Mouse (Mus musculus) midbrain, embryonic 16.5 days (tissue): ENCODE data around the gene Avpr2. TPM values are rescaled to one million over a fixed set of nuclear protein-coding genes. Genes with fewer than 3 reads are reported as not detected.

Source experiments
- ATAC-seq: fragments of 200-750 bp; cut with Nextera tagmentation; 2 replicates; pipeline ENCODE4 v1.8.0; 2017; ENCODE audit warnings: moderate TSS enrichment
- H3K27ac ChIP-seq: fragments of 300-500 bp; sonication (generic); 2 replicates; pipeline ENCODE4 v1.5.1; 2014; ENCODE audit warnings: mild to moderate bottlenecking, low read length, mixed read lengths
- H3K27me3 ChIP-seq: fragments of 300-500 bp; sonication (generic); 2 replicates; pipeline ENCODE4 v1.6.1; 2014; ENCODE audit warnings: low read depth, low read length, mixed read lengths; ENCODE audit not compliant: control insufficient read depth, insufficient read depth
- H3K36me3 ChIP-seq: fragments of 300-500 bp; sonication (generic); 2 replicates; pipeline ENCODE4 v1.6.1; 2014; ENCODE audit warnings: mild to moderate bottlenecking, low read length, moderate library complexity, mixed read lengths; ENCODE audit not compliant: control insufficient read depth, insufficient read depth
- H3K4me1 ChIP-seq: fragments of 300-500 bp; sonication (generic); 2 replicates; pipeline ENCODE4 v1.6.1; 2014; ENCODE audit warnings: mild to moderate bottlenecking, low read length, mixed read lengths; ENCODE audit not compliant: control insufficient read depth, insufficient read depth
- H3K4me2 ChIP-seq: fragments of 300-500 bp; sonication (generic); 2 replicates; pipeline ENCODE4 v1.6.1; 2014; ENCODE audit warnings: mild to moderate bottlenecking, low read length, mixed read lengths
- H3K4me3 ChIP-seq: fragments of 300-500 bp; sonication (generic); 2 replicates; pipeline ENCODE4 v1.5.1; 2014; ENCODE audit warnings: low read depth, mild to moderate bottlenecking, low read length, moderate library complexity, mixed read lengths
- H3K9ac ChIP-seq: fragments of 300-500 bp; sonication (generic); 2 replicates; pipeline ENCODE4 v1.6.1; 2014; ENCODE audit warnings: low read depth, low read length, mixed read lengths
- H3K9me3 ChIP-seq: fragments of 300-500 bp; sonication (generic); replicated peaks from 2 replicates; pipeline ENCODE4 v1.6.1; 2014; ENCODE audit warnings: mild to moderate bottlenecking, low read length, mixed read lengths; ENCODE audit not compliant: control insufficient read depth, poor library complexity, severe bottlenecking
- WGBS: fragments of 180-500 bp; shearing (Covaris S2); extraction: QIAGEN DNeasy Blood & Tissue Kit; methylation state at CpG from one replicate; pipeline ENCODE4 v1.1.7; 2014; 5-methylcytosine and 5-hydroxymethylcytosine counted together
- polyA plus RNA-seq: library from polyadenylated mRNA; unstranded; fragments of >200 nt; fragmentation: Nextera tagmentation; extraction: Ambion mirVana; gene quantifications from 2 replicates; pipeline ENCODE4 v1.2.1, GENCODE M21; 2015

Gene Avpr2
- polyA plus RNA-seq, 1 experiment from 2014 or later = 0.09 TPM

GRCm38 (mm10) chrX:73922550-73922882 is 30.6 kb downstream of the Avpr2 start:
- Histone ChIP-seq H3K9me3 (no peaks in the 10 kb centered on the region), H3K27ac (peak overlapping the region; percentile 84), H3K4me3 (peak overlapping the region; percentile 60; the same call in 1 of the 2 replicates), H3K9ac (peak overlapping the region; percentile 70), H3K4me2 (peak overlapping the region; percentile 70), H3K27me3 (no peaks in the 10 kb centered on the region), H3K4me1 (peaks cover 7% of the 10 kb centered on the region), H3K36me3 (0 out of 2 replicates have a peak, but pooled peaks cover 2% of the 10 kb centered on the region)
- ATAC-seq = peak; percentile 31; the same call in 1 of the 2 replicates
- 73% methylated on average over 8 of the region's 8 CpGs for WGBS

DNA sequence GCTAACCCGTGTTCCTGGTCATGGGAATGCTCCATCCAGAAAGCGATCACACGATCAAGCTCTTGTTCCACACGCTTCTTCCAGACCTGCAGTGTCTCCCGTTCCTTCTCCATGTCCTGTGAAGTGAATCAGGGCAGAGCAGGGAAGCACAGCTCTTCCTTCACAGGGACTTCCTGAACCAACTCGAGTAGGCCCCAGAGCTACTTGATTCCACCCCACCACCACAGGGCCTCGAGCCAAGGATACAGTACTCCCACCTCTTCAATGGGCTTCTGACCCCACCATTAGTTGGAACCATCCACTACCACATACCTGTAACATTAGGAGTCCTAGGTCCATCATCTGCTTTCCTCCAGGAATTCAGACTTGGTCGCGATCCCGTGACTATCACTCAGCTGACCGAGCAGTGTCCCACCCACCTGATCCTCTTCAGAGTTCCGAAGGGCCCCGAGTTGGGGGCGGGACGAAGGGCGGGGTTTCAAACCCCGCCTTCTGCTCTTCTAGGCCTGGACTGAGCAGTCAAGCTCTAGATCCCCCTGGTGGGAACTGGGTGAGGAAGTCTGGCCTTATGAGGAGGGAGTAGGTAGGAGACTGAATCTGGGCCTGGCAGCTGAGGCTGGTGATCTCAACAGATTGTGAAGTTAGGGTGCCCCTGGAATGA is 38.6 kb downstream of the Avpr2 start, which contains the start of gene Renbp:
TSS of gene Renbp (minus strand) at position 449 of the 661 bp plus-strand sequence.
- Histone ChIP-seq H3K4me1 (no peaks in the 10 kb centered on the region), H3K9ac (no peak within 1 kb of the TSS), H3K4me3 (no peak within 1 kb of the TSS), H3K4me2 (0 out of 2 replicates have a peak within 1 kb of the TSS, but pooled peaks have one; percentile 1), H3K9me3 (no peaks in the 10 kb centered on the region), H3K36me3 (no peaks in the 10 kb centered on the region), H3K27ac (no peak within 1 kb of the TSS), H3K27me3 (no peaks in the 10 kb centered on the region)
- WGBS = 44% methylated on average over 17 of the region's 17 CpGs
- no peak for ATAC-seq

DNA sequence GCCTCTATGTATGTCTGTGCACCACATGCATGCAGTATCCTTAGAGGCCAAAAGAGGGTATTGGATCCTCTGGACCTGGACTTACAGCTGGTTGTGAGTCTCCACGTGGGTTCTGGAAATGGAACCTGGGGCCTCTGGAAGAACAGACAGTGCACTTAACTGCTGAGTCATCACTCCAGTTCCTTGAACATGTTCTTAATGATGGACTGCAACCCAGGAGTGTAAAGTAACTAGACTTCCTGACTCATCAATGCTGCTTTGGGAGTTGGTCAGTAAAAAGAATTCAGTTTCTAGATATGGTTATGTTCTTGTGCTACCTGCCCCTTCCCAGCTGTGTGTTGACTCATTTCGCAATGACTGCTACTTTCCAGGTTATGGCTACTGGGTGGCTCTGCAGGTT is 40.0 kb downstream of the Avpr2 start:
- WGBS = 87% methylated on average over 2 of the region's 2 CpGs
- no peak overlapping the region for H3K9ac ChIP-seq
- ATAC-seq = no peak

DNA sequence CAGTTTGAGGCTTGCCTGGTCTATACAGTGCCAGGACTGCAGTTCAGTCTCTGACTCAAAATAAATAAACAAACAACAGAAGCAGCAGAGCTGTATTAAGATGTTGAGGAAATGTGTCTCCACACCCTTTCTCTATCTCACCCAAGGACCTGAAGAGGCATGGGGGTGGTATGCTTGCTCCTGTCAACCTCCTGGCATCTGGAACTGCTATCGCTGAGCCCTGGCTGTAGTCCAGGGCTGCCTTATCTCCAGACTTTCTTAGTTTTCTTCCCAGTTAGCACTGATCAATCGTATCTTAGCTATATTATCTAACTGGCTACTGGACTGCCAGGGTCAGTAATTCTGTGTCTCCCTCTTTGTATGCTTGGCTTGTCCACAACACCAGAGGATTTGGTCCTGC is 50.0 kb downstream of the Avpr2 start:
- H3K4me1 ChIP-seq = no peaks in the 10 kb centered on the region
- H3K36me3 ChIP-seq = peaks cover 8% of the 10 kb centered on the region; the same call in 1 of the 2 replicates
- no peaks in the 10 kb centered on the region for H3K9me3 ChIP-seq
- H3K27me3 ChIP-seq = no peaks in the 10 kb centered on the region
- H3K9ac ChIP-seq = no peak overlapping the region
- no peak for ATAC-seq
- no peak overlapping the region for H3K4me2 ChIP-seq
- no peak overlapping the region for H3K27ac ChIP-seq
- no peak overlapping the region for H3K4me3 ChIP-seq
- WGBS = 100% methylated on average over 2 of the region's 2 CpGs

More for the DNA sequence above, 40.0 kb downstream of the Avpr2 start:
- Histone ChIP-seq H3K4me3 (no peak overlapping the region), H3K27ac (no peak overlapping the region), H3K9me3 (no peaks in the 10 kb centered on the region), H3K27me3 (no peaks in the 10 kb centered on the region), H3K4me2 (no peak overlapping the region), H3K36me3 (no peaks in the 10 kb centered on the region), H3K4me1 (no peaks in the 10 kb centered on the region)

DNA sequence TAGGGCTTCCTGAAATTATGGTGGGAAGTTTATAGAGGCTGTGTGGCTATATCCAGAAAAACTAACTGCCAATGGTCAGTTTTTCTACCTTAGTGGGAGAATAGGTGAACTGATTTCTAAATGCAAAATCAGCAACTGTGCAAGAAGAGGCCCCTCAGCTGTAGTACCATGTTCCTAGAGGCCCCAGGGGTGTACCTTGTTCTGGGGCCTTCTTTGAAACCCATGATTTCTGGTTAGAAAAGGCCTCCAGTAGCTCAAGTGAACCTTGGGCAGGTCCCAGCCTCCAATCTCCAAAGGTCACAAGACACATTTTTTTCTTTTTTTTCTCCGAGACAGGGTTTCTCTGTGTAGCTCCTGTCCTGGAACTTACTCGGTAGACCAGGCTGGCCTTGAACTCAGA is 50.4 kb downstream of the Avpr2 start:
- H3K4me2 ChIP-seq = no peak overlapping the region
- no peaks in the 10 kb centered on the region for H3K27me3 ChIP-seq
- H3K4me3 ChIP-seq = no peak overlapping the region
- H3K9me3 ChIP-seq = no peaks in the 10 kb centered on the region
- no peak overlapping the region for H3K9ac ChIP-seq
- WGBS = 81% methylated on average over 2 of the region's 2 CpGs
- H3K36me3 ChIP-seq = peaks cover 8% of the 10 kb centered on the region; the same call in 1 of the 2 replicates
- ATAC-seq = no peak
- H3K4me1 ChIP-seq = no peaks in the 10 kb centered on the region
- H3K27ac ChIP-seq = no peak overlapping the region

Other genes with a start within 250 kb of the Avpr2 start
- gene Pnck, start 232.0 kb upstream of the Avpr2 start, polyA plus RNA-seq = 197 and 208 TPM in 2 replicates
- gene Slc6a8, start 219.0 kb upstream of the Avpr2 start, polyA plus RNA-seq = 6.6 and 7.3 TPM in 2 replicates
- gene Bcap31, start 175.9 kb upstream of the Avpr2 start, polyA plus RNA-seq = 123 and 130 TPM in 2 replicates
- gene Abcd1, start 175.5 kb upstream of the Avpr2 start, polyA plus RNA-seq = 10.4 and 11.1 TPM in 2 replicates
- 0.25 and 0.40 TPM in 2 replicates for gene Plxnb3, start 135.0 kb upstream of the Avpr2 start, polyA plus RNA-seq
- gene Srpk3, start 117.7 kb upstream of the Avpr2 start, polyA plus RNA-seq = 2.0 and 2.4 TPM in 2 replicates
- gene Idh3g, start 105.2 kb upstream of the Avpr2 start, polyA plus RNA-seq = 232 and 252 TPM in 2 replicates
- 126 and 131 TPM in 2 replicates for gene Ssr4, start 105.1 kb upstream of the Avpr2 start, polyA plus RNA-seq
- gene Pdzd4, start 67.1 kb upstream of the Avpr2 start, polyA plus RNA-seq = 4.8 TPM in 2 replicates
- 122 and 134 TPM in 2 replicates for gene L1cam, start 4.0 kb downstream of the Avpr2 start, polyA plus RNA-seq
- gene Arhgap4, start 29.8 kb downstream of the Avpr2 start, polyA plus RNA-seq = 3.0 and 3.3 TPM in 2 replicates
- gene Naa10, start 29.8 kb downstream of the Avpr2 start, polyA plus RNA-seq = 84.6 and 85.4 TPM in 2 replicates
- 8.9 and 9.1 TPM in 2 replicates for gene Renbp, start 38.7 kb downstream of the Avpr2 start, polyA plus RNA-seq
- 39.1 and 51.4 TPM in 2 replicates for gene Hcfc1, start 74.3 kb downstream of the Avpr2 start, polyA plus RNA-seq
- gene Irak1, start 131.8 kb downstream of the Avpr2 start, polyA plus RNA-seq = 38.8 and 39.3 TPM in 2 replicates
- not detected in 2 replicates for gene Opn1mw, start 235.4 kb downstream of the Avpr2 start, polyA plus RNA-seq
- gene Mecp2, start 243.3 kb downstream of the Avpr2 start, polyA plus RNA-seq = 11.7 and 14.0 TPM in 2 replicates